Mouse (Mus musculus) cortical plate, adult 2 months (tissue): ENCODE measurements around the gene Ccdc163.

Experiments
- CTCF ChIP-seq: fragments of 200-500 bp; IDR thresholded peaks from 2 replicates; pipeline ENCODE4 v1.5.1; 2011; ENCODE audit warnings: mild to moderate bottlenecking, control low read depth, low read length; ENCODE audit not compliant: insufficient read depth; ENCODE audit errors: extremely low read depth
- POLR2A ChIP-seq: fragments of 200-500 bp; IDR thresholded peaks from 2 replicates; pipeline ENCODE4 v1.6.1; 2011; ENCODE audit warnings: mild to moderate bottlenecking, low read length, control low read depth; ENCODE audit not compliant: insufficient read depth; ENCODE audit errors: extremely low read depth

- TF ChIP-seq CTCF (no peak), POLR2A (no peak)
These were observed 23.6 kb upstream of the Ccdc163 start for GRCm38 (mm10) chr4:116684665-116685064.
